Mouse (Mus musculus) CH12.LX (cell line): Measurements from ENCODE around the gene Fbxl22.

Experiments used
- BHLHE40 ChIP-seq: IDR thresholded peaks from 2 replicates; pipeline ENCODE4 v1.6.1; 2011; ENCODE audit warnings: mild to moderate bottlenecking, low read depth, low read length, improper control_type of control experiment
- CTCF ChIP-seq, 2 experiments: IDR thresholded peaks in 1 of 2; conservative IDR thresholded peaks in 1 of 2; 2 replicates each; pipeline ENCODE4 v1.5.1; 2011 to 2012; ENCODE audit warnings: low read depth in 2 of 2, low read length in 2 of 2, improper control_type of control experiment in 1 of 2, inconsistent platforms in 1 of 2, mild to moderate bottlenecking in 1 of 2, moderate library complexity in 1 of 2
- EP300 ChIP-seq: IDR thresholded peaks from 2 replicates; pipeline ENCODE4 v1.6.1; 2011; ENCODE audit warnings: low read length, improper control_type of control experiment
- ETS1 ChIP-seq: conservative IDR thresholded peaks from 2 replicates; pipeline ENCODE4 v1.6.1; 2012; ENCODE audit warnings: low read depth, mild to moderate bottlenecking, inconsistent platforms, low read length, improper control_type of control experiment, moderate library complexity
- MAX ChIP-seq: IDR thresholded peaks from 2 replicates; pipeline ENCODE4 v1.6.1; 2011; ENCODE audit warnings: low read length, improper control_type of control experiment
- MEF2A ChIP-seq: IDR thresholded peaks from 2 replicates; pipeline ENCODE4 v1.6.1; 2014; ENCODE audit warnings: low read depth, mild to moderate bottlenecking, inconsistent platforms, low read length, improper control_type of control experiment, borderline replicate concordance
- NRF1 ChIP-seq: IDR thresholded peaks from 2 replicates; pipeline ENCODE4 v1.6.1; 2014; ENCODE audit warnings: low read depth, mild to moderate bottlenecking, inconsistent platforms, low read length, improper control_type of control experiment, moderate library complexity
- PAX5 ChIP-seq: IDR thresholded peaks from 2 replicates; pipeline ENCODE4 v1.6.1; 2012; ENCODE audit warnings: low read length, inconsistent platforms, mixed read lengths
- POLR2A ChIP-seq: IDR thresholded peaks from 2 replicates; pipeline ENCODE4 v1.6.1; 2011; ENCODE audit warnings: low read depth, mild to moderate bottlenecking, improper control_type of control experiment, low read length
- UBTF ChIP-seq: IDR thresholded peaks from 2 replicates; pipeline ENCODE4 v1.6.1; 2012; ENCODE audit warnings: low read depth, mild to moderate bottlenecking, inconsistent platforms, low read length, improper control_type of control experiment, moderate library complexity
- ZNF384 ChIP-seq: IDR thresholded peaks from 2 replicates; pipeline ENCODE4 v1.6.1; 2012; ENCODE audit warnings: low read depth, low read length, improper control_type of control experiment, inconsistent platforms

- TF ChIP-seq CTCF (conservative IDR thresholded peaks at IDR 0.05 in 1 of 2, IDR thresholded peaks at IDR 0.05 in 1 of 2; ENCODE audit: low read depth in 2 of 2, low read length in 2 of 2), result no peak
- TF ChIP-seq PAX5, result no peak
- TF ChIP-seq ZNF384, result no peak
- no peak for TF ChIP-seq MEF2A
- TF ChIP-seq MAX, result no peak
- no peak for TF ChIP-seq NRF1
- no peak for TF ChIP-seq UBTF
- TF ChIP-seq BHLHE40, result no peak
- no peak for TF ChIP-seq EP300
- no peak for TF ChIP-seq POLR2A
- TF ChIP-seq ETS1, result no peak
Measured at GRCm38 (mm10) chr9:66561496-66561895, 47.1 kb upstream of the Fbxl22 start.
